In the genomic region with DNA sequence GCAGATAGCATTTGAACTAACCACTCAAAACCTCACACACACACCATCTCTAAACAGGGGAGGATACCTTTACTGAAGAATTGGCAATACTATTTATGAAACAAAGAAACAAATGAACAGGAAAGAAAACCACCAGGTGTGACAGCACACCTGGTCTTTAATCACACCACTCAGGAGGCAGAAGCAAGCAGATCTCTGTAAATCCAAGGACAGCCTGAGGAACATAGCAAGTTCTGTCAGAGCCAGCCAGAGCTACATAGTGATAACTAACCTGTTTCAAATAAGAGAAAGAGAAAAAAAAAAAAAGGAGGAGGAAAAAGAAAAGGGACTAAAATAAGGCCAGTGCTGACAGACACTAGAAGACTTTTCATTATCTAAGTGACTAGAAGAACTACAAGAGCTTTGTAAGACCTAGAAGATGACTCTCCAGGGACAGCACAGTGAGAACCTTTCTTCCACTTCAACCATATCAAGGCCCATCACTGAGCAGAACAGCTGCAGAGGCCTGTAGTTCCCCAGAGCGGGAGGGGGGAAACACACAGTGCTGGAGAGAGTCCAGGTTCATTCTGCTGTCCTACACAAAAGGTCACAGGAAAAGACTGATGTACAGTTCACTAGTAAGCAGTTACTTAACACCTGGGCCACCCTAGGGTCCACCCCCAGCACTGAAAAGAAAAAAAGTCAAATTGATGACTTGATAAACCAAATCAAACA, we compare ENCODE assay signal across 12 mouse cellular contexts. TPM values are rescaled to one million over a fixed set of nuclear protein-coding genes. Genes with fewer than 3 reads are reported as not detected.
DNase-seq lines count a peak whose midpoint lies in the region; ATAC-seq and TF ChIP-seq lines count a peak whose summit lies in the region.
"Had no signal": no experiment of that assay in that cellular context is flagged by ENCODE, and none has a peak within 500 bp of the region (broad histone marks: within the 10 kb centered on the region; RNA-seq: fewer than 3 reads in every experiment).

No protein-coding gene starts in this region.

- 25% methylated on average over 1 of the region's 1 CpGs for WGBS in kidney, adult 2 months
- WGBS in forebrain, postnatal 0 days, result 52% methylated on average over 1 of the region's 1 CpGs

- TF ChIP-seq CTCF in kidney, adult 2 months (conservative IDR thresholded peaks at IDR 0.05; ENCODE audit: insufficient read depth, insufficient read length, low read depth, low read length), result no peak
- TF ChIP-seq CTCF in forebrain, postnatal 0 days (IDR thresholded peaks at IDR 0.05; ENCODE audit: low read depth), result no peak

- DNase-seq in kidney, adult 2 months, result peak; percentile 40
- no peak for DNase-seq in kidney, adult 8-10 months
- peak; percentile 23 for DNase-seq in thymus, postnatal 0 days (ENCODE audit: low spot score)
- no peak for DNase-seq in thymus, postnatal 10 days (ENCODE audit: low spot score in 2 of 2)
- peak; percentile 36 to 53 for DNase-seq in heart, postnatal 14 days
- no peak for DNase-seq in ovary, adult 18-20 months (ENCODE audit: low spot score)
- no peak for DNase-seq in forebrain, postnatal 0 days
- no peak for DNase-seq in layer of hippocampus, adult 9-10 months (ENCODE audit: low spot score)
- DNase-seq: lung, adult 2 months had no signal

- ATAC-seq in forebrain, postnatal 0 days, result no peak
- ATAC-seq: midbrain, embryonic 15.5 days had no signal

- no peak for TF ChIP-seq POLR2A in kidney, adult 2 months (IDR thresholded peaks at IDR 0.05; ENCODE audit: low read depth, low read length)

- no peak overlapping the region for H3K4me2 ChIP-seq in forebrain, postnatal 0 days (ENCODE audit: low read depth)
- H3K4me2 ChIP-seq: embryonic facial prominence, embryonic 13.5 days; midbrain, embryonic 15.5 days had no signal

- no peaks in the 10 kb centered on the region for H3K27me3 ChIP-seq in kidney, adult 2 months (replicated peaks; ENCODE audit: control insufficient read depth, insufficient read depth, low read length)
- H3K27me3 ChIP-seq in forebrain, postnatal 0 days (ENCODE audit: insufficient read depth, low read length), result no peaks in the 10 kb centered on the region
- H3K27me3 ChIP-seq: embryonic facial prominence, embryonic 13.5 days; midbrain, embryonic 15.5 days had no signal

- no peaks in the 10 kb centered on the region for H3K9me3 ChIP-seq in forebrain, postnatal 0 days (ENCODE audit: low read length)
- H3K9me3 ChIP-seq: embryonic facial prominence, embryonic 13.5 days; G1E; midbrain, embryonic 15.5 days had no signal

- no peak overlapping the region for H3K27ac ChIP-seq in kidney, adult 2 months (ENCODE audit: insufficient read depth, low read depth, low read length)
- H3K27ac ChIP-seq in forebrain, postnatal 0 days (ENCODE audit: low read depth, low read length), result no peak overlapping the region
- H3K27ac ChIP-seq: embryonic facial prominence, embryonic 13.5 days; midbrain, embryonic 15.5 days had no signal

- H3K4me1 ChIP-seq in kidney, adult 2 months (ENCODE audit: control insufficient read depth, insufficient read depth, low read length), result 0 out of 2 replicates have a peak, but pooled peaks cover 3% of the 10 kb centered on the region
- H3K4me1 ChIP-seq in forebrain, postnatal 0 days (ENCODE audit: insufficient read depth), result peaks cover 16% of the 10 kb centered on the region

- H3K9ac ChIP-seq in forebrain, postnatal 0 days, result no peak overlapping the region
- H3K9ac ChIP-seq: embryonic facial prominence, embryonic 13.5 days; midbrain, embryonic 15.5 days had no signal

- intact Hi-C loops in heart, postnatal 14 days (cut with DNase I), result no loop called here

- H3K4me3 ChIP-seq in kidney, adult 2 months (ENCODE audit: insufficient read depth, low read depth, low read length), result no peak overlapping the region
- H3K4me3 ChIP-seq in forebrain, postnatal 0 days (ENCODE audit: low read depth, low read length), result no peak overlapping the region
- H3K4me3 ChIP-seq: embryonic facial prominence, embryonic 13.5 days; midbrain, embryonic 15.5 days had no signal

- no peaks in the 10 kb centered on the region for H3K36me3 ChIP-seq in kidney, adult 2 months (ENCODE audit: control insufficient read depth, insufficient read depth, low read length)
- H3K36me3 ChIP-seq in forebrain, postnatal 0 days (ENCODE audit: insufficient read depth), result no peaks in the 10 kb centered on the region
- H3K36me3 ChIP-seq: embryonic facial prominence, embryonic 13.5 days; G1E; midbrain, embryonic 15.5 days had no signal

RNA-seq across cellular contexts. Expression of a gene that starts 9.2 kb away (rescaled TPM):
- 26.5 and 30.6 TPM in 2 replicates for polyA plus RNA-seq in kidney, adult 2 months (2012; rRNA removed)
- 144 and 158 TPM in 2 replicates for polyA plus RNA-seq in thymus, postnatal 0 days (2015; fragmentation: Nextera tagmentation; extraction: Ambion mirVana)
- 10 to 100 TPM; 28.8 to 28.9 TPM for total RNA-seq in heart, postnatal 14 days (2021)
- total RNA-seq in forebrain, postnatal 0 days (2014; rRNA removed), result 137 and 150 TPM in 2 replicates
- 121 and 137 TPM in 2 replicates for polyA plus RNA-seq in forebrain, postnatal 0 days (2015; fragmentation: Nextera tagmentation; extraction: Ambion mirVana)

Comparison
In these comparisons a context has a peak if more than half of its experiments do, and no peak if none do; other contexts are left out.
1. DNase-seq: peak in kidney, adult 2 months (single experiment), thymus, postnatal 0 days (single experiment) and heart, postnatal 14 days (2 of 2); none in kidney, adult 8-10 months (0 of 2), thymus, postnatal 10 days (0 of 2), ovary, adult 18-20 months (single experiment), forebrain, postnatal 0 days (single experiment) and layer of hippocampus, adult 9-10 months (single experiment).